Mouse (Mus musculus): ENCODE data around the gene Lrrc15.
A peak's percentile ranks its signal among the peaks of the same experiment; 100 is the strongest.

DNA sequence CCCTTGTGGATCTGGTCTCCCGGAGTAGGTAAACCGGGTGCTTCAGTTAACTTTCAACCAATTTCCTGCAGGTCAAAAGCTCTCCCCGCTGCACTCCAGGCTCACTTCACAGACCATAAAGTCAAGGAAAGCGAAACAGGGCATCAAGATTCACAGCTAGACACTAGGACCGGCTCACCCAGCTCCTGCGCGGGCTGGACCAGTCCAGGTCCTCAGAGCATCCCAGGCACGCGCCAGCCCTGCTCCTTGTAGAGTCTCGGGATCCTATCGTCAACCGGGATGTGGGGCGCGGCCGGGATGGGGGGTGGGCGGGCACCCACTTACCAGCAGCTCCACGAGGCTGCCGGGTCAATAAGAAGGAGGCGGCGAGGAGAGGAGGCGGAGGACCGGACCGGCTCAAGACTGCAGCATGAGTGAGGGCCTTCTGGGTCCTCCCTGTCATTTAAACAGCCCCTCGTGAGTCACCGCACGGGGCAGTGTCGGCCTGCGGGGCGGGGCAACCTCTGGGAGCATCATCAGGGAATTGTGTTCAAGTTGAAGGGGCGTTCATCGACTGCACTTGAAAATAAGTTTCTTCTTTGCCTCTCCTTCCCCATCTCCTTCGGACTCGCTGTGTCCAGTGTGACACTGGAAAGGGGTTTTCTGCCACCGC lies at the start of gene Lrrc15:
- TF ChIP-seq CTCF (IDR thresholded peaks at IDR 0.05; ENCODE audit: low read depth), result peak; percentile 40; the same call in 1 of the 2 replicates
- TF ChIP-seq EP300 (IDR thresholded peaks at IDR 0.05; ENCODE audit: low read depth), result no peak

Data from liver, postnatal 0 days (tissue).